Mouse (Mus musculus) myocyte (in vitro differentiated cells): ENCODE measurements around the gene Clec18a.

Source experiments
- CEBPB ChIP-seq: IDR thresholded peaks from 2 replicates; pipeline ENCODE4 v1.6.1; 2011; ENCODE audit warnings: mild to moderate bottlenecking, moderate library complexity; ENCODE audit not compliant: poor library complexity, insufficient read depth, severe bottlenecking
- E2F4 ChIP-seq: IDR thresholded peaks from one replicate; pipeline ENCODE4 v1.6.1; 2011; ENCODE audit warnings: mild to moderate bottlenecking, control low read depth, moderate library complexity; ENCODE audit not compliant: insufficient read depth
- MAX ChIP-seq: IDR thresholded peaks from one replicate; pipeline ENCODE4 v1.6.1; 2011; ENCODE audit warnings: low read depth, mild to moderate bottlenecking, control low read depth
- MYOD1 ChIP-seq, 3 experiments: IDR thresholded peaks; one replicate each; pipeline ENCODE4 v1.6.1; 2011; ENCODE audit warnings: control low read depth in 2 of 3, low read depth in 2 of 3, mild to moderate bottlenecking in 2 of 3, moderate library complexity in 1 of 3; ENCODE audit not compliant: insufficient read length in 2 of 3, control insufficient read depth in 1 of 3
- MYOG ChIP-seq, 3 experiments: IDR thresholded peaks; one replicate each; pipeline ENCODE4 v1.6.1; 2011; ENCODE audit warnings: control low read depth in 2 of 3, low read depth in 2 of 3, mild to moderate bottlenecking in 2 of 3; ENCODE audit not compliant: insufficient read length in 2 of 3, control insufficient read depth in 1 of 3, insufficient read depth in 1 of 3
- POLR2A ChIP-seq: IDR thresholded peaks from one replicate; pipeline ENCODE4 v1.6.1; 2011; ENCODE audit warnings: low read depth, mild to moderate bottlenecking, control low read depth, moderate library complexity; ENCODE audit not compliant: insufficient read length
- POLR2AphosphoS2 ChIP-seq: IDR thresholded peaks from one replicate; pipeline ENCODE4 v1.6.1; 2011; ENCODE audit warnings: low read depth, control low read depth; ENCODE audit not compliant: insufficient read length
- TCF12 ChIP-seq: IDR thresholded peaks from one replicate; pipeline ENCODE4 v1.6.1; 2011; ENCODE audit warnings: mild to moderate bottlenecking, control low read depth; ENCODE audit not compliant: poor library complexity, insufficient read depth, severe bottlenecking
- USF1 ChIP-seq: IDR thresholded peaks from one replicate; pipeline ENCODE4 v1.6.1; 2011; ENCODE audit warnings: low read depth, mild to moderate bottlenecking, control low read depth, moderate library complexity

GRCm38 (mm10) chr8:111091706-111092105 is 520 bp downstream of the Clec18a start:
- TF ChIP-seq TCF12 (no peak), MYOG (IDR thresholded peaks at IDR 0.05; ENCODE audit: control insufficient read depth in 1 of 3, insufficient read depth in 1 of 3, insufficient read length in 2 of 3, low read depth in 2 of 3) (no peak), POLR2A (no peak), USF1 (no peak), CEBPB (no peak), E2F4 (no peak), POLR2AphosphoS2 (no peak), MAX (no peak), MYOD1 (IDR thresholded peaks at IDR 0.05; ENCODE audit: control insufficient read depth in 1 of 3, insufficient read length in 2 of 3, low read depth in 2 of 3) (no peak)
